Mouse (Mus musculus): ENCODE results near the gene Zzz3. TPM values are rescaled to one million over a fixed set of nuclear protein-coding genes. Genes with fewer than 3 reads are reported as not detected.
A peak's percentile ranks its signal among the peaks of the same experiment; 100 is the strongest.

Gene Zzz3
- polyA plus RNA-seq, 1 experiment, result 58.4 TPM

DNA sequence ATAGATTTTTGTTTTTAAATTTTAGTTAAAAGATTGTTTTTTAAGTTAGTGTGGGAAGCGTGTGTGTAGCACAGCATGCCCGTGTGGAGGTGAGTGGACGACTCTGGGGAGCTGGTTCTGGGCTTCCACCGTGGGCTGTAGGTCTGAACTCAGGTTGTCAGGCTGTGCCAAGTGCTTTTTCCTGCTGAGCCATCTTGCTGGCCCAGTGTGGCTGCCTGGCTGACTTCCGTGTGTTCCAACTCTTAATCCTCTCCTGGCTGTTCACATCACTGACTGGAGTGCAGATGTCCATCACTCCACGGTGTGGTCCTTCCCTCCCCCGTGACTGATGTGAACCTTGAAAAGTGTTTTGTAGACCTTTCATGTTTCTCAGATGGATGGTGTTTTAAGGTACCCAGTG lies 36.1 kb upstream of the Zzz3 start:
- H3K9ac ChIP-seq (ENCODE audit: low read depth, poor library complexity, severe bottlenecking), result no peak overlapping the region
- no peak overlapping the region for H3K4me3 ChIP-seq (ENCODE audit: low read depth, low read length)
- H3K36me3 ChIP-seq (ENCODE audit: control insufficient read depth, insufficient read depth, low read length, poor library complexity, severe bottlenecking), result peaks cover 7% of the 10 kb centered on the region; the same call in 1 of the 2 replicates
- no peaks in the 10 kb centered on the region for H3K4me1 ChIP-seq (ENCODE audit: control insufficient read depth, insufficient read depth, low read length)
- H3K9me3 ChIP-seq (replicated peaks; ENCODE audit: control insufficient read depth, insufficient read depth, low read length, poor library complexity, severe bottlenecking), result no peaks in the 10 kb centered on the region
- H3K27ac ChIP-seq (ENCODE audit: insufficient read depth, low read length), result no peak overlapping the region
- no peaks in the 10 kb centered on the region for H3K27me3 ChIP-seq (ENCODE audit: control insufficient read depth, insufficient read depth, low read length, poor library complexity, severe bottlenecking)
- TF ChIP-seq CTCF (IDR thresholded peaks at IDR 0.05; ENCODE audit: low read depth, low read length) (no peak), EP300 (IDR thresholded peaks at IDR 0.05; ENCODE audit: insufficient read depth, low read depth, low read length) (no peak), POLR2A (IDR thresholded peaks at IDR 0.05; ENCODE audit: insufficient read depth, low read length) (no peak)

DNA sequence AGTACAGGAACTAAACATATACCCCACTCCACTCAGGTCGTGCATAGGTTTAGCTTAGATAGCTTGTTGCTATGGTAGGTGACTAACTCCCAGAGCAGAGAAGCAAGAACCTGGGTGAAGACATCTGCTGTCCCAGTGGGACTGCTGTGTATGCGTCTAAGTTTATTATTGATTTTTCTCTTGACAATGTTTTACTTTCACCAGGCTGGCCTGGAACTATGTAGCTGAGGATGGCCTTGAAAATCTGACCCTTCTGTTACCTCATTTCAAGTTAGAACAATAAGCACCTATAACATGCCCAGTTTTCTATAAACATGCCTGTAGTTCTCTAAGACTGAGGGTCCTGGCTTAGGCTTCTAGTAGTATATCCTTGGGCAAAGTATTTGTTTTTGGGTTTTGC lies 31.1 kb upstream of the Zzz3 start:
- no peaks in the 10 kb centered on the region for H3K27me3 ChIP-seq (ENCODE audit: control insufficient read depth, insufficient read depth, low read length, poor library complexity, severe bottlenecking)
- H3K27ac ChIP-seq (ENCODE audit: insufficient read depth, low read length), result no peak overlapping the region
- H3K36me3 ChIP-seq (ENCODE audit: control insufficient read depth, insufficient read depth, low read length, poor library complexity, severe bottlenecking), result peaks cover 19% of the 10 kb centered on the region
- no peak overlapping the region for H3K4me3 ChIP-seq (ENCODE audit: low read depth, low read length)
- no peak overlapping the region for H3K9ac ChIP-seq (ENCODE audit: low read depth, poor library complexity, severe bottlenecking)
- no peaks in the 10 kb centered on the region for H3K4me1 ChIP-seq (ENCODE audit: control insufficient read depth, insufficient read depth, low read length)
- no peak for TF ChIP-seq EP300 (IDR thresholded peaks at IDR 0.05; ENCODE audit: insufficient read depth, low read depth, low read length)
- TF ChIP-seq POLR2A (IDR thresholded peaks at IDR 0.05; ENCODE audit: insufficient read depth, low read length), result no peak
- TF ChIP-seq CTCF (IDR thresholded peaks at IDR 0.05; ENCODE audit: low read depth, low read length), result no peak
- H3K9me3 ChIP-seq (replicated peaks; ENCODE audit: control insufficient read depth, insufficient read depth, low read length, poor library complexity, severe bottlenecking), result no peaks in the 10 kb centered on the region

DNA sequence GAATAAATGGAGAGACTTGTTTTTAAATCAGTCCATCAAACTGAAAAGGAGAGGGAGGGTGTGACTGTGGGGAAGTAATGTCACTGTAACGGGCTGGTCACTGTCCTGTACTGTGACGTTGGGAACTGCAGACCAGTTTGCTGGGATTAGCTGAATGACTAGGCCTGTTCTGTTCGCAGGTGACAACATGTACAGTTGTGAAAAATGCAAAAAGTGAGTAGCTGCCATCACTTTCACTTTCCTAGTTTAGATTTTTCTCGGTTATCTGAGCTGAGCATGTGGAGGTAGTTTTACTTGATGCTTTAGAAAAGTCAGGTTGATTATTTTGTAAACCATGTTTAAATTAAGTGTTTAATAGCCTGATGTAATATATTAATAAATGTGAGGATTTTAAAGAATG lies 19.2 kb upstream of the Zzz3 start:
- Histone ChIP-seq H3K9ac (ENCODE audit: low read depth, poor library complexity, severe bottlenecking) (no peak overlapping the region), H3K27ac (ENCODE audit: insufficient read depth, low read length) (no peak overlapping the region), H3K4me3 (ENCODE audit: low read depth, low read length) (no peak overlapping the region), H3K4me1 (ENCODE audit: control insufficient read depth, insufficient read depth, low read length) (no peaks in the 10 kb centered on the region), H3K27me3 (ENCODE audit: control insufficient read depth, insufficient read depth, low read length, poor library complexity, severe bottlenecking) (no peaks in the 10 kb centered on the region), H3K36me3 (ENCODE audit: control insufficient read depth, insufficient read depth, low read length, poor library complexity, severe bottlenecking) (peaks cover 18% of the 10 kb centered on the region), H3K9me3 (replicated peaks; ENCODE audit: control insufficient read depth, insufficient read depth, low read length, poor library complexity, severe bottlenecking) (no peaks in the 10 kb centered on the region)
- no peak for TF ChIP-seq POLR2A (IDR thresholded peaks at IDR 0.05; ENCODE audit: insufficient read depth, low read length)

DNA sequence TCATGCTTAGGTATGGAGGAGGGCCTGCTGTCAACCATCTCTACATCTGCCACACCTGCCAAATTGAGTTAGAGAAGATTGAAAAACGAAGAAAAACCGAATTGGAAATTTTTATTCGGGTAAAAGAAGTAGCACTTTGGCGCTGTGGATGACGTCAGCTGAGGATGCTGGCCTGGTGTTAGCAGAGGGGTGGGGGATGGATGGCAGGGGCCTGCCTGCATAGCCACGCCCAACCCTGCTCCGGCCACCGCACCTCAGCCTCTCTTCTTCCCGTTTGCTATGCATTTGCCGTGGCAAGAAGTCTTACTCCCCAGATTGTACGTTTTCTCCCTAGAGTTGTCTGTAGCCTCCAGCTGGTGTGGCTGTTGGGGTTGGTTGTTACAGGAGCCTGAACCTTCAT lies 11.2 kb upstream of the Zzz3 start:
- peaks cover 7% of the 10 kb centered on the region for H3K36me3 ChIP-seq (ENCODE audit: control insufficient read depth, insufficient read depth, low read length, poor library complexity, severe bottlenecking)
- TF ChIP-seq CTCF (IDR thresholded peaks at IDR 0.05; ENCODE audit: low read depth, low read length), result no peak
- no peak for TF ChIP-seq POLR2A (IDR thresholded peaks at IDR 0.05; ENCODE audit: insufficient read depth, low read length)
- no peak for TF ChIP-seq EP300 (IDR thresholded peaks at IDR 0.05; ENCODE audit: insufficient read depth, low read depth, low read length)

DNA sequence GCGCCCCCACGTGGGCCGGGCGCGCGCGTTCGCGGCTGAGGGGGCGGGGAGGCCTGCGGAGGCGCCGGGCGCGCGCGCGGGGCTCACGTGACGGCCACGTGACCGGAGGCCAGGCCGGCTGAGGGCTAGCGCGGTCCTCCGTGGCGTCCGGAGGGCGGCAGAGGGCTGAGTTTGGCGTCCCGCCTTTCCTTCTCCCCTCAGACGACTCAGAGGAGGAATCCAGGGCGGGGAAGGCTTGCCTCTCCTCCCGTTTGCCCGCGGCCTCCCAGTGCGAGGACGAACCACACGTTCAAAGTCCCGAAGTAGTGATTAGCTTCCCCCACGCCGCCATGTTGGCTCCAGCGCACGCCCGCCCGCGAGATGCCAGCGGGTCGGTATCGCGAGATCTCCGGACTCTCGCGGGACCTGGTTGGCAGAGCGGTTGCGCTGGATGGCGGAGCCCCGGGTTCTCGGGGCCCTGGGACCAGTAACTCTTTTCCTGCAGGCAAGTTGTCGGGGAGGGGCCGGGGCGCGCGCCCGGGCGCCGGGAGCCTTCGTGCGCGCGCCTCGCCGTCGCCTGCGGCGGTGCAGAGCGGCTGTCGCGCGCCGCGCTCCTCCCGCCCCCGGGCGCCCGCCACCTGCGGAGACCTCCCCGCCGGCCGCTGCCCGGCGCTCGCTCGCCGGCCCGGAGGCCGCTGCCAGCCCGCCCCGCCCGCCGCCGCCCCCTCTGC lies 1.2 kb downstream of the Zzz3 start:
- H3K27ac ChIP-seq (ENCODE audit: insufficient read depth, low read length), result peak overlapping the region; percentile 77
- H3K9me3 ChIP-seq (replicated peaks; ENCODE audit: control insufficient read depth, insufficient read depth, low read length, poor library complexity, severe bottlenecking), result no peaks in the 10 kb centered on the region
- TF ChIP-seq POLR2A (IDR thresholded peaks at IDR 0.05; ENCODE audit: insufficient read depth, low read length) (no peak), CTCF (IDR thresholded peaks at IDR 0.05; ENCODE audit: low read depth, low read length) (no peak), EP300 (IDR thresholded peaks at IDR 0.05; ENCODE audit: insufficient read depth, low read depth, low read length) (no peak)
- peak overlapping the region; percentile 68 for H3K9ac ChIP-seq (ENCODE audit: low read depth, poor library complexity, severe bottlenecking)
- peak overlapping the region; percentile 85 for H3K4me3 ChIP-seq (ENCODE audit: low read depth, low read length)
- H3K36me3 ChIP-seq (ENCODE audit: control insufficient read depth, insufficient read depth, low read length, poor library complexity, severe bottlenecking), result peaks cover 2% of the 10 kb centered on the region; the same call in 1 of the 2 replicates
- no peaks in the 10 kb centered on the region for H3K27me3 ChIP-seq (ENCODE audit: control insufficient read depth, insufficient read depth, low read length, poor library complexity, severe bottlenecking)
- H3K4me1 ChIP-seq (ENCODE audit: control insufficient read depth, insufficient read depth, low read length), result peaks cover 7% of the 10 kb centered on the region

More for the DNA sequence above, 11.2 kb upstream of the Zzz3 start:
- Histone ChIP-seq H3K27ac (ENCODE audit: insufficient read depth, low read length) (no peak overlapping the region), H3K4me3 (ENCODE audit: low read depth, low read length) (no peak overlapping the region), H3K9me3 (replicated peaks; ENCODE audit: control insufficient read depth, insufficient read depth, low read length, poor library complexity, severe bottlenecking) (no peaks in the 10 kb centered on the region), H3K27me3 (ENCODE audit: control insufficient read depth, insufficient read depth, low read length, poor library complexity, severe bottlenecking) (no peaks in the 10 kb centered on the region), H3K9ac (ENCODE audit: low read depth, poor library complexity, severe bottlenecking) (no peak overlapping the region), H3K4me1 (ENCODE audit: control insufficient read depth, insufficient read depth, low read length) (no peaks in the 10 kb centered on the region)

DNA sequence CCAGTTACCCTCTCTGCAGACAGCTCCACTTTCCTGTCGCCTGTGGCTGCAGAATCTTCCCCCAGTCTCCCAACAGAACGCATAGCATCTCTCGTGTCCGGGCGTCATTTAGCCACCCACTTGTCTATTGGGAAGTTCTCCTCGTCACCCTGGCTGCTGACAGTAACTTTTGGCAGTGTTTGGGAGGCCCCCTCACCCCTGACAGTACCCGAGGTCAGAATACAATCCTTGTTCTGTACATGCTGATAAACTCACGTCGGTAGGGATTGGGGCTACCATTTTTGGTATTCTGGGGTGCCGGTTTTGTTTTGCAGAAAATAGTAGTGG lies 1.7 kb downstream of the Zzz3 start:
- Histone ChIP-seq H3K27ac (ENCODE audit: insufficient read depth, low read length) (peak overlapping the region; percentile 7; the same call in 1 of the 2 replicates), H3K9me3 (replicated peaks; ENCODE audit: control insufficient read depth, insufficient read depth, low read length, poor library complexity, severe bottlenecking) (no peaks in the 10 kb centered on the region), H3K4me1 (ENCODE audit: control insufficient read depth, insufficient read depth, low read length) (peaks cover 8% of the 10 kb centered on the region), H3K4me3 (ENCODE audit: low read depth, low read length) (peak overlapping the region; percentile 85), H3K27me3 (ENCODE audit: control insufficient read depth, insufficient read depth, low read length, poor library complexity, severe bottlenecking) (no peaks in the 10 kb centered on the region), H3K36me3 (ENCODE audit: control insufficient read depth, insufficient read depth, low read length, poor library complexity, severe bottlenecking) (no peaks in the 10 kb centered on the region), H3K9ac (ENCODE audit: low read depth, poor library complexity, severe bottlenecking) (peak overlapping the region; percentile 68)
- TF ChIP-seq CTCF (IDR thresholded peaks at IDR 0.05; ENCODE audit: low read depth, low read length) (no peak), POLR2A (IDR thresholded peaks at IDR 0.05; ENCODE audit: insufficient read depth, low read length) (no peak), EP300 (IDR thresholded peaks at IDR 0.05; ENCODE audit: insufficient read depth, low read depth, low read length) (no peak)

Data from ES-Bruce4 (cell line).